Mouse (Mus musculus) small intestine, adult 2 months (tissue): Measurements from ENCODE around the gene Arhgap18.

Experiments used
- CTCF ChIP-seq: fragments of 200-500 bp; IDR thresholded peaks from 2 replicates; pipeline ENCODE4 v1.5.1; 2012; ENCODE audit warnings: low read depth, mild to moderate bottlenecking, control low read depth, inconsistent platforms, low read length, moderate library complexity, mixed read lengths; ENCODE audit not compliant: insufficient replicate concordance, insufficient read length; ENCODE audit errors: extremely low read depth
- POLR2A ChIP-seq: fragments of 200-500 bp; IDR thresholded peaks from 2 replicates; pipeline ENCODE4 v1.6.1; 2012; ENCODE audit warnings: low read depth, mild to moderate bottlenecking, control low read depth, inconsistent platforms, low read length, moderate library complexity

- TF ChIP-seq CTCF, result no peak
- TF ChIP-seq POLR2A, result no peak
These were observed 124.1 kb downstream of the Arhgap18 start for GRCm38 (mm10) chr10:26877309-26877708.
